Mouse (Mus musculus) ES-Bruce4 (cell line): ENCODE measurements around the gene Il1rl1.

Experiments used
- CTCF ChIP-seq: IDR thresholded peaks from one replicate; pipeline ENCODE4 v1.8.1; 2011; ENCODE audit warnings: low read depth, low read length
- EP300 ChIP-seq: IDR thresholded peaks from 2 replicates; pipeline ENCODE4 v1.6.1; 2011; ENCODE audit warnings: low read depth, low read length; ENCODE audit not compliant: insufficient read depth
- POLR2A ChIP-seq: IDR thresholded peaks from one replicate; pipeline ENCODE4 v1.8.1; 2011; ENCODE audit warnings: low read length; ENCODE audit not compliant: insufficient read depth

GRCm38 (mm10) chr1:40444800-40445199 is 15.4 kb downstream of the Il1rl1 start:
- TF ChIP-seq CTCF, result no peak
- TF ChIP-seq POLR2A, result no peak
- no peak for TF ChIP-seq EP300
